Mouse (Mus musculus) midbrain, embryonic 15.5 days (tissue): ENCODE measurements at regions not wholly inside any gene's neighbourhood (a gene's known extent, or its start where the extent isn't known, plus 50 kb on each side); places are given as distances from the start of the nearest gene placed in this dataset.

Source experiments
- ATAC-seq: fragments of 200-750 bp; cut with Nextera tagmentation; replicated peaks from 2 replicates; pipeline ENCODE4 v1.8.0; 2017; ENCODE audit warnings: moderate TSS enrichment
- H3K27ac ChIP-seq: fragments of 300-500 bp; sonication (generic); 2 replicates; pipeline ENCODE4 v1.5.1; 2015; ENCODE audit warnings: mild to moderate bottlenecking, inconsistent platforms
- H3K27me3 ChIP-seq: fragments of 300-500 bp; sonication (generic); replicated peaks from 2 replicates; pipeline ENCODE4 v1.6.1; 2015; ENCODE audit warnings: inconsistent platforms
- H3K36me3 ChIP-seq: fragments of 300-500 bp; sonication (generic); replicated peaks from 2 replicates; pipeline ENCODE4 v1.6.1; 2015; ENCODE audit warnings: inconsistent platforms
- H3K4me1 ChIP-seq: fragments of 300-500 bp; sonication (generic); 2 replicates; pipeline ENCODE4 v1.6.1; 2015; ENCODE audit warnings: inconsistent platforms
- H3K4me2 ChIP-seq: fragments of 300-500 bp; sonication (generic); 2 replicates; pipeline ENCODE4 v1.6.1; 2015; ENCODE audit warnings: inconsistent platforms, mild to moderate bottlenecking, moderate library complexity
- H3K4me3 ChIP-seq: fragments of 300-500 bp; sonication (generic); 2 replicates; pipeline ENCODE4 v1.5.1; 2015; ENCODE audit warnings: mild to moderate bottlenecking, inconsistent platforms
- H3K9ac ChIP-seq: fragments of 300-500 bp; sonication (generic); 2 replicates; pipeline ENCODE4 v1.6.1; 2015; ENCODE audit warnings: mild to moderate bottlenecking, inconsistent platforms
- H3K9me3 ChIP-seq: fragments of 300-500 bp; sonication (generic); 2 replicates; pipeline ENCODE4 v1.6.1; 2016; ENCODE audit warnings: inconsistent platforms
- whole genome bisulfite sequencing: fragments of 180-500 bp; shearing (Covaris S2); methylation state at CpG from one replicate; pipeline ENCODE4 v1.1.7; 2015; ENCODE audit warnings: mixed read lengths; 5-methylcytosine and 5-hydroxymethylcytosine counted together

GRCm38 (mm10) chr4:58647761-58648295 is 94.1 kb upstream of the Lpar1 start:
- H3K36me3 ChIP-seq = no peaks in the 10 kb centered on the region
- no peak overlapping the region for H3K4me2 ChIP-seq
- no peak for ATAC-seq
- no peak overlapping the region for H3K4me3 ChIP-seq
- no peaks in the 10 kb centered on the region for H3K4me1 ChIP-seq
- no peaks in the 10 kb centered on the region for H3K27me3 ChIP-seq
- H3K9ac ChIP-seq = no peak overlapping the region
- 81% methylated on average over 2 of the region's 2 CpGs for WGBS
- H3K9me3 ChIP-seq = no peaks in the 10 kb centered on the region
- no peak overlapping the region for H3K27ac ChIP-seq

GRCm38 (mm10) chr4:58646821-58647220 is 93.1 kb upstream of the Lpar1 start:
- no peak overlapping the region for H3K4me2 ChIP-seq
- 92% methylated on average over 6 of the region's 6 CpGs for WGBS
- H3K9ac ChIP-seq = no peak overlapping the region
- no peak overlapping the region for H3K4me3 ChIP-seq
- no peaks in the 10 kb centered on the region for H3K36me3 ChIP-seq
- no peak overlapping the region for H3K27ac ChIP-seq
- no peaks in the 10 kb centered on the region for H3K4me1 ChIP-seq
- H3K27me3 ChIP-seq = no peaks in the 10 kb centered on the region
- H3K9me3 ChIP-seq = no peaks in the 10 kb centered on the region
- ATAC-seq = no peak

GRCm38 (mm10) chr4:58643371-58643770 is 89.7 kb upstream of the Lpar1 start:
- H3K4me2 ChIP-seq = no peak overlapping the region
- ATAC-seq = no peak
- H3K9me3 ChIP-seq = no peaks in the 10 kb centered on the region
- no peak overlapping the region for H3K4me3 ChIP-seq
- no peaks in the 10 kb centered on the region for H3K4me1 ChIP-seq
- no peak overlapping the region for H3K27ac ChIP-seq
- H3K27me3 ChIP-seq = no peaks in the 10 kb centered on the region
- no peaks in the 10 kb centered on the region for H3K36me3 ChIP-seq
- H3K9ac ChIP-seq = no peak overlapping the region
- 69% methylated on average over 4 of the region's 4 CpGs for WGBS

GRCm38 (mm10) chr4:58642236-58642635 is 88.5 kb upstream of the Lpar1 start:
- Histone ChIP-seq H3K9ac (no peak overlapping the region), H3K27me3 (no peaks in the 10 kb centered on the region), H3K4me3 (no peak overlapping the region), H3K9me3 (no peaks in the 10 kb centered on the region), H3K4me2 (no peak overlapping the region), H3K36me3 (no peaks in the 10 kb centered on the region), H3K4me1 (no peaks in the 10 kb centered on the region), H3K27ac (no peak overlapping the region)
- 88% methylated on average over 10 of the region's 10 CpGs for WGBS
- ATAC-seq = no peak

- Histone ChIP-seq H3K9ac (no peak overlapping the region), H3K36me3 (no peaks in the 10 kb centered on the region), H3K27ac (no peak overlapping the region), H3K4me2 (no peak overlapping the region), H3K27me3 (no peaks in the 10 kb centered on the region), H3K9me3 (no peaks in the 10 kb centered on the region), H3K4me1 (no peaks in the 10 kb centered on the region), H3K4me3 (no peak overlapping the region)
- no peak for ATAC-seq
- WGBS = 91% methylated on average over 1 of the region's 1 CpGs
Observed at GRCm38 (mm10) chr4:58632696-58633095, 79.0 kb upstream of the Lpar1 start.

- 82% methylated on average over 4 of the region's 4 CpGs for WGBS
- no peaks in the 10 kb centered on the region for H3K36me3 ChIP-seq
- ATAC-seq = no peak
Observed at GRCm38 (mm10) chr4:58631415-58631814, 77.7 kb upstream of the Lpar1 start.

GRCm38 (mm10) chr4:58627021-58627420 is 73.3 kb upstream of the Lpar1 start:
- Histone ChIP-seq H3K4me1 (no peaks in the 10 kb centered on the region), H3K4me2 (no peak overlapping the region), H3K27ac (no peak overlapping the region), H3K4me3 (no peak overlapping the region), H3K27me3 (no peaks in the 10 kb centered on the region), H3K9me3 (no peaks in the 10 kb centered on the region), H3K36me3 (no peaks in the 10 kb centered on the region), H3K9ac (no peak overlapping the region)
- ATAC-seq = no peak
- 74% methylated on average over 7 of the region's 7 CpGs for WGBS

More at GRCm38 (mm10) chr4:58631415-58631814, 77.7 kb upstream of the Lpar1 start:
- Histone ChIP-seq H3K9me3 (no peaks in the 10 kb centered on the region), H3K4me1 (no peaks in the 10 kb centered on the region), H3K9ac (no peak overlapping the region), H3K27me3 (no peaks in the 10 kb centered on the region), H3K27ac (no peak overlapping the region), H3K4me2 (no peak overlapping the region), H3K4me3 (no peak overlapping the region)

GRCm38 (mm10) chr4:58624059-58624458 is 70.4 kb upstream of the Lpar1 start:
- Histone ChIP-seq H3K36me3 (no peaks in the 10 kb centered on the region), H3K4me2 (no peak overlapping the region), H3K4me3 (no peak overlapping the region), H3K9me3 (no peaks in the 10 kb centered on the region), H3K4me1 (no peaks in the 10 kb centered on the region), H3K9ac (no peak overlapping the region), H3K27me3 (no peaks in the 10 kb centered on the region), H3K27ac (no peak overlapping the region)
- no peak for ATAC-seq
- WGBS = 79% methylated on average over 3 of the region's 3 CpGs

GRCm38 (mm10) chr4:58620641-58621040 is 66.9 kb upstream of the Lpar1 start:
- no peak overlapping the region for H3K27ac ChIP-seq
- H3K4me1 ChIP-seq = no peaks in the 10 kb centered on the region
- no peak overlapping the region for H3K9ac ChIP-seq
- no peak overlapping the region for H3K4me2 ChIP-seq
- no peaks in the 10 kb centered on the region for H3K36me3 ChIP-seq
- no peaks in the 10 kb centered on the region for H3K27me3 ChIP-seq
- ATAC-seq = no peak
- H3K9me3 ChIP-seq = no peaks in the 10 kb centered on the region
- no peak overlapping the region for H3K4me3 ChIP-seq
- WGBS = 93% methylated on average over 3 of the region's 3 CpGs

GRCm38 (mm10) chr4:58617261-58617660 is 63.6 kb upstream of the Lpar1 start:
- Histone ChIP-seq H3K4me1 (no peaks in the 10 kb centered on the region), H3K4me3 (no peak overlapping the region), H3K36me3 (no peaks in the 10 kb centered on the region), H3K9me3 (no peaks in the 10 kb centered on the region), H3K4me2 (no peak overlapping the region), H3K27ac (no peak overlapping the region), H3K27me3 (no peaks in the 10 kb centered on the region), H3K9ac (no peak overlapping the region)
- ATAC-seq = no peak
- 89% methylated on average over 3 of the region's 3 CpGs for WGBS

GRCm38 (mm10) chr4:58613536-58613935 is 59.8 kb upstream of the Lpar1 start:
- Histone ChIP-seq H3K4me1 (no peaks in the 10 kb centered on the region), H3K9ac (no peak overlapping the region), H3K27ac (no peak overlapping the region), H3K9me3 (no peaks in the 10 kb centered on the region), H3K27me3 (no peaks in the 10 kb centered on the region), H3K36me3 (no peaks in the 10 kb centered on the region), H3K4me3 (no peak overlapping the region), H3K4me2 (no peak overlapping the region)
- ATAC-seq = no peak
- 46% methylated on average over 6 of the region's 6 CpGs for WGBS

- no peaks in the 10 kb centered on the region for H3K9me3 ChIP-seq
- no peaks in the 10 kb centered on the region for H3K27me3 ChIP-seq
- ATAC-seq = no peak
- H3K4me2 ChIP-seq = no peak overlapping the region
- 83% methylated on average over 3 of the region's 3 CpGs for WGBS
- no peak overlapping the region for H3K27ac ChIP-seq
- no peak overlapping the region for H3K9ac ChIP-seq
- no peaks in the 10 kb centered on the region for H3K36me3 ChIP-seq
- H3K4me1 ChIP-seq = no peaks in the 10 kb centered on the region
- no peak overlapping the region for H3K4me3 ChIP-seq
Observed at GRCm38 (mm10) chr4:58613022-58613421, 59.3 kb upstream of the Lpar1 start.

- Histone ChIP-seq H3K4me2 (no peak overlapping the region), H3K4me1 (no peaks in the 10 kb centered on the region), H3K27ac (no peak overlapping the region), H3K36me3 (no peaks in the 10 kb centered on the region), H3K27me3 (no peaks in the 10 kb centered on the region), H3K9ac (no peak overlapping the region), H3K4me3 (no peak overlapping the region), H3K9me3 (no peaks in the 10 kb centered on the region)
- WGBS = 84% methylated on average over 2 of the region's 2 CpGs
- ATAC-seq = no peak
Observed at GRCm38 (mm10) chr4:58607491-58607890, 53.8 kb upstream of the Lpar1 start.
